Mouse (Mus musculus) heart, embryonic 13.5 days (tissue): ENCODE data around the gene Tmem140. TPM values are rescaled to one million over a fixed set of nuclear protein-coding genes. Genes with fewer than 3 reads are reported as not detected.

Source experiments
- ATAC-seq: fragments of 200-750 bp; cut with Nextera tagmentation; 2 replicates; pipeline ENCODE4 v1.8.0; 2017; ENCODE audit warnings: moderate TSS enrichment; ENCODE audit not compliant: insufficient number of reproducible peaks, low FRiP score, low TSS enrichment; ENCODE audit errors: extremely low read depth
- H3K27ac ChIP-seq: fragments of 300-500 bp; sonication (generic); replicated peaks from 2 replicates; pipeline ENCODE4 v1.5.1; 2015; ENCODE audit warnings: moderate library complexity, mild to moderate bottlenecking, inconsistent platforms
- H3K27me3 ChIP-seq: fragments of 300-500 bp; sonication (generic); replicated peaks from 2 replicates; pipeline ENCODE4 v1.6.1; 2015; ENCODE audit warnings: mild to moderate bottlenecking, inconsistent platforms
- H3K36me3 ChIP-seq: fragments of 300-500 bp; sonication (generic); 2 replicates; pipeline ENCODE4 v1.6.1; 2015; ENCODE audit warnings: mild to moderate bottlenecking, inconsistent platforms
- H3K4me1 ChIP-seq: fragments of 300-500 bp; sonication (generic); 2 replicates; pipeline ENCODE4 v1.6.1; 2015; ENCODE audit warnings: inconsistent platforms
- H3K4me2 ChIP-seq: fragments of 300-500 bp; sonication (generic); 2 replicates; pipeline ENCODE4 v1.6.1; 2015; ENCODE audit warnings: inconsistent platforms, mild to moderate bottlenecking, moderate library complexity
- H3K4me3 ChIP-seq: fragments of 300-500 bp; sonication (generic); 2 replicates; pipeline ENCODE4 v1.5.1; 2015; ENCODE audit warnings: moderate library complexity, mild to moderate bottlenecking, inconsistent platforms
- H3K9ac ChIP-seq: fragments of 300-500 bp; sonication (generic); 2 replicates; pipeline ENCODE4 v1.6.1; 2015; ENCODE audit warnings: inconsistent platforms, mild to moderate bottlenecking, moderate library complexity
- H3K9me3 ChIP-seq: fragments of 300-500 bp; sonication (generic); 2 replicates; pipeline ENCODE4 v1.6.1; 2016; ENCODE audit warnings: inconsistent platforms
- WGBS: fragments of 180-500 bp; shearing (Covaris S2); methylation state at CpG from one replicate; pipeline ENCODE4 v1.1.7; 2015; ENCODE audit warnings: mixed read lengths; 5-methylcytosine and 5-hydroxymethylcytosine counted together
- polyA plus RNA-seq: library from polyadenylated mRNA; unstranded; fragments of >200 nt; fragmentation: Nextera tagmentation; extraction: Ambion mirVana; gene quantifications from 2 replicates; pipeline ENCODE4 v1.2.1, GENCODE M21; 2015

Gene Tmem140
- polyA plus RNA-seq, 1 experiment from 2014 or later = 0.92 TPM

GRCm38 (mm10) chr6:34868507-34869217 is 5.7 kb downstream of the Tmem140 start:
- H3K4me2 ChIP-seq = peak overlapping the region; percentile 43; the same call in 1 of the 2 replicates
- peaks cover 64% of the 10 kb centered on the region for H3K4me1 ChIP-seq
- H3K36me3 ChIP-seq = peaks cover 5% of the 10 kb centered on the region; the same call in 1 of the 2 replicates
- H3K9me3 ChIP-seq = no peaks in the 10 kb centered on the region
- no peak overlapping the region for H3K4me3 ChIP-seq
- H3K27me3 ChIP-seq = no peaks in the 10 kb centered on the region
- H3K27ac ChIP-seq = 0 out of 2 replicates have a peak overlapping the region, but pooled peaks have one; percentile 28
- 67% methylated on average over 20 of the region's 20 CpGs for WGBS
- ATAC-seq = no peak
- H3K9ac ChIP-seq = no peak overlapping the region

DNA sequence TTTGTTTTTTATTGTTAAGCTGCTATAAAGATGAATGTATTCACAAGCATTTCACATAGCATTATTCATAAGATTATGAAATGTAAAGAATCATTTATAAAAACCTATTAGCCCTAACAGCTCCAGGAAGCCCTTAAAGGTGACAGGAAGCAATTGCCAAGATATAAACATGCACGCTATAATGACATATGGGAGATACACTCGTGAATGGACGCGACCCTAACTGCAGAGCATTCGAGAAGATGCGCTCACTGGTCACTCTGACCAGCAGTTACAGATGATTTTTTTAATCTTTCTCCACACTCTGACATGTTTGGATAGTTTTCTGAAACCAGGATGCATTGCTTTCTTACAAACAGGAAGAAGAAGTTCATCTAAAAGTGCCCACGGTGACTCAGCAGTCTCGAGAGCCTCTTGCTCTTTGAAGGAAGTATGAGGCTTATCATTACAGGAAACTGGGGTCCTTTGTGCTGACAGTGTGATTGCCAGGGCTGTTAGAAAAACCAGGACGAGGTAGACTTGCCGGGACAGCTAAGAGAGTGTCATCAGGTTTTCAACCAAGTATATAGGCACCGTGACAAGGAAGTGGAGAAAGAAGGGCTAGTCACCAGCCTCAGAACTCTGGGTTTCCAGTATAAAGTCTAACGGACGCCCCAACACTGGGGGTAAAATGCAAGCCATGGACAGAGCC is 6.4 kb downstream of the Tmem140 start:
- Histone ChIP-seq H3K4me1 (peaks cover 65% of the 10 kb centered on the region), H3K9ac (peak overlapping the region; percentile 40), H3K4me3 (no peak overlapping the region; the same call in 1 of the 2 replicates), H3K27ac (peak overlapping the region; percentile 68), H3K9me3 (no peaks in the 10 kb centered on the region), H3K27me3 (no peaks in the 10 kb centered on the region), H3K36me3 (peaks cover 5% of the 10 kb centered on the region; the same call in 1 of the 2 replicates), H3K4me2 (peak overlapping the region; percentile 43)
- no peak for ATAC-seq
- WGBS = 36% methylated on average over 13 of the region's 13 CpGs

- peak overlapping the region; percentile 40 for H3K9ac ChIP-seq
- H3K4me1 ChIP-seq = peaks cover 69% of the 10 kb centered on the region
These were observed 7.2 kb downstream of the Tmem140 start for GRCm38 (mm10) chr6:34870136-34870535.

GRCm38 (mm10) chr6:34870724-34871123 is 7.8 kb downstream of the Tmem140 start:
- H3K4me1 ChIP-seq = peaks cover 69% of the 10 kb centered on the region
- no peak for ATAC-seq

More at GRCm38 (mm10) chr6:34870136-34870535, 7.2 kb downstream of the Tmem140 start:
- Histone ChIP-seq H3K27ac (peak overlapping the region; percentile 68), H3K27me3 (no peaks in the 10 kb centered on the region), H3K4me3 (no peak overlapping the region), H3K36me3 (peaks cover 5% of the 10 kb centered on the region; the same call in 1 of the 2 replicates), H3K9me3 (no peaks in the 10 kb centered on the region), H3K4me2 (peak overlapping the region; percentile 43)
- WGBS = 75% methylated on average over 5 of the region's 5 CpGs
- ATAC-seq = no peak

DNA sequence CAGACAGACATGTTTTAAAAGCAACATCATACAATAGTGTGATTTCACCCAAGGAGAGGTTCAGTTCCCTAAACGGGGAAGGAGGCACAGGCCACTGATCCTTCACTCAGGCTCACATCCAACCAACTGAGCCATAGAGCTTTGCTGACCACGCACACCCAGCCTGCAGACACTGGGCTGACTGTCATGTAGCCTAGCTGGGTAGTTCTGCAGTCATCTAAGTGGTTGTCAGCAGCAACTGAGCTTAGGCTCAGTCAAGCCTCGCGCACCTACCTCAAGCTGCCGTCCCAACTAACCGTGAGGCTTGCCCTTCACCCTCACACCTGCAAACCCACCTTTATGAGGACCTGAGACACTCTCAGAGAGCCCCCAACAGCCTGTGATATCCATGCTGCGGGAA is 9.0 kb downstream of the Tmem140 start:
- Histone ChIP-seq H3K9me3 (no peaks in the 10 kb centered on the region), H3K4me1 (peaks cover 69% of the 10 kb centered on the region), H3K27me3 (no peaks in the 10 kb centered on the region), H3K27ac (no peak overlapping the region), H3K9ac (no peak overlapping the region), H3K36me3 (peaks cover 5% of the 10 kb centered on the region; the same call in 1 of the 2 replicates), H3K4me3 (no peak overlapping the region), H3K4me2 (no peak overlapping the region)
- WGBS = 86% methylated on average over 7 of the region's 7 CpGs
- no peak for ATAC-seq

More at GRCm38 (mm10) chr6:34870724-34871123, 7.8 kb downstream of the Tmem140 start:
- H3K36me3 ChIP-seq = peaks cover 5% of the 10 kb centered on the region; the same call in 1 of the 2 replicates
- no peak overlapping the region for H3K4me2 ChIP-seq
- no peaks in the 10 kb centered on the region for H3K27me3 ChIP-seq
- 69% methylated on average over 5 of the region's 5 CpGs for WGBS
- H3K4me3 ChIP-seq = no peak overlapping the region
- no peak overlapping the region for H3K9ac ChIP-seq
- no peak overlapping the region for H3K27ac ChIP-seq
- H3K9me3 ChIP-seq = no peaks in the 10 kb centered on the region

DNA sequence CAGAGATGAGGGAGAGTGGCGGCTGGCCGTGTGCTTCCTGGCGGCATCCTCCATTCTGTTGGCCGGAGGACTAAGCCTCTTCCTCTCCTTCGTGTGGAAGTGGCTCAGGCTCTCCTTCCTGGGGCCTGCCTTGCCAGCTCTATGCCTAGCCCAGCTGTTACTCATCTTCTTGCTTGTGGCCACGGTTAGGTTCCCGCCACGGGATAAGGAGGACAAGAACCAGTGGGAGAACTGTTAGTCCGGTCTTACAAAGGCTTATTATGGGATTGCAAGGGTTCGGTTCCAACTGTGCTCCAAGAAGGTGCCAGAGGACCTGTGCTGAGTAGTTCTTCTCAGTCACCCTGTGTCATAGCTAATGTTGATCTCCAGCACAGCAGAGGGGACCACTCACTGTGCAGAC is 9.9 kb downstream of the Tmem140 start:
- H3K4me3 ChIP-seq = no peak overlapping the region
- 80% methylated on average over 10 of the region's 10 CpGs for WGBS
- H3K27me3 ChIP-seq = no peaks in the 10 kb centered on the region
- no peak overlapping the region for H3K27ac ChIP-seq
- ATAC-seq = no peak
- H3K36me3 ChIP-seq = peaks cover 5% of the 10 kb centered on the region; the same call in 1 of the 2 replicates
- H3K4me1 ChIP-seq = peaks cover 69% of the 10 kb centered on the region
- H3K9me3 ChIP-seq = no peaks in the 10 kb centered on the region
- no peak overlapping the region for H3K9ac ChIP-seq
- H3K4me2 ChIP-seq = no peak overlapping the region

GRCm38 (mm10) chr6:34874101-34874921 is 11.4 kb downstream of the Tmem140 start:
- Histone ChIP-seq H3K27me3 (no peaks in the 10 kb centered on the region), H3K9ac (peak overlapping the region; percentile 60), H3K36me3 (peaks cover 8% of the 10 kb centered on the region), H3K9me3 (no peaks in the 10 kb centered on the region), H3K4me1 (peaks cover 65% of the 10 kb centered on the region), H3K4me3 (no peak overlapping the region), H3K27ac (peak overlapping the region; percentile 96), H3K4me2 (peak overlapping the region; percentile 77)
- no peak for ATAC-seq
- 31% methylated on average over 21 of the region's 21 CpGs for WGBS

- H3K9me3 ChIP-seq = no peaks in the 10 kb centered on the region
- no peak overlapping the region for H3K4me3 ChIP-seq
- no peaks in the 10 kb centered on the region for H3K27me3 ChIP-seq
- peak overlapping the region; percentile 96 for H3K27ac ChIP-seq
- peaks cover 55% of the 10 kb centered on the region for H3K4me1 ChIP-seq
- no peak for ATAC-seq
- H3K36me3 ChIP-seq = peaks cover 19% of the 10 kb centered on the region
- peak overlapping the region; percentile 60 for H3K9ac ChIP-seq
- 77% methylated on average over 15 of the region's 15 CpGs for WGBS
- peak overlapping the region; percentile 77 for H3K4me2 ChIP-seq
These were observed 12.4 kb downstream of the Tmem140 start for GRCm38 (mm10) chr6:34875268-34875761.

DNA sequence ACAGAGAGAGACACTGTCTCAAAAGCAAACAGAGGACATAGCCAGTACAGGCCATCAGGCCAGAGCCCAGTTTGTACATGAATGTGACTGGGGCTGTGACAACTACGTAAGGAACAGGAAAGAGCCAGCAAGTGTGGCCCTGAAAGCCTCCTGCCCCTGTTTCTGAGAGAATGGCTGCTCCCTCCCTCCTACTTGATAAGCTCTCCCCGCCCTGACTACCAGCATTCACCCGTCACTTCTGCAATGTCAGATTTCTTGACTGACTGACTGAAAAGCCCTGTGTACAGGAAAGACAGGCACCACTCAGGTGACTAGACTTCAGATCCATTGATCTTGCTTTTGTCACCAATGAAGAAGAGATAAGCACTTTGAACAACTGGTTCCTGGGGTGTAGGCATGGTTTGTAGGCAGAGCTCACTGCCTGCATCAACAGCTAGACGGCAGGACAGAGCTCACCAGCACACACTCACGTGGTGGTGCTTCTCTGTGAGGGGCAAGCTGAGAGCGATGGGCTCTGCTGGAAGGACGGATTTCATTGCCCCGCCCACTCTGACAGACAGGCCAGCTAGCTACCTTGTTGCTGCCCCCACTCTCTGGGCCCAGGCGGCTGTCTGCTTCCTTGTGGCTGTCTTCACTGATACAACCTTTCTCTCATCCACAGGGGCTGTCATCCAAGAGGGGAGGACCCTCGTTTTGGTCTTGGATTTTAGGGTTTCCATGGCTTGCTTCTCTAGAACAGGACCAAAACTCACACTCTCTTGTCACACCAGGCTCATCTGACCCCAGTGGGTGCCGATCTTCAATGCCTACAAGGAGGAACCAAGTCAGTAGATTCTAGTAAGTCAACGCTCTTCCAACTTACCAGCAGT is 13.3 kb downstream of the Tmem140 start:
- H3K4me2 ChIP-seq = peak overlapping the region; percentile 77

DNA sequence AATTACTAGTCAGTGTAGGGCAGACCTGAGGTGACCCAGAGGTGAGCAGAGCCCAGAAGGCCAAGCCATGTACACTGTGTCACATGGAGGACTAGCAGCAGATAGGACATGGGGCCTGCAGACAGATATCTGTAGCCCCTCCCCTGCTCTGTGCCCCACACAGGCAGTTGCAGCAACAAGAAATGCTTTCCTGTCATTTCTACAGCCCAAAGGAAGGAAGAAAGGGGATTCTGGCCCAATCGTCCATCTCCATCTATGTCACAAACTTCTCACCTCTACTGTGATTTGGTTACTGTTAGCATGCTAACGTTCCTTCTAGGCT is 13.8 kb downstream of the Tmem140 start:
- no peaks in the 10 kb centered on the region for H3K9me3 ChIP-seq
- peaks cover 47% of the 10 kb centered on the region for H3K4me1 ChIP-seq
- peak overlapping the region; percentile 94 for H3K9ac ChIP-seq
- no peaks in the 10 kb centered on the region for H3K27me3 ChIP-seq
- peak overlapping the region; percentile 78 for H3K4me3 ChIP-seq
- WGBS = 17% methylated on average over 2 of the region's 2 CpGs
- ATAC-seq = no peak
- H3K27ac ChIP-seq = peak overlapping the region; percentile 96
- peaks cover 33% of the 10 kb centered on the region for H3K36me3 ChIP-seq
- H3K4me2 ChIP-seq = peak overlapping the region; percentile 77

More for the DNA sequence above, 13.3 kb downstream of the Tmem140 start:
- Histone ChIP-seq H3K27ac (peak overlapping the region; percentile 96), H3K36me3 (peaks cover 27% of the 10 kb centered on the region), H3K9me3 (no peaks in the 10 kb centered on the region), H3K4me1 (peaks cover 48% of the 10 kb centered on the region), H3K9ac (peak overlapping the region; percentile 94), H3K27me3 (no peaks in the 10 kb centered on the region), H3K4me3 (peak overlapping the region; percentile 78)
- 27% methylated on average over 12 of the region's 12 CpGs for WGBS
- 0 out of 2 replicates have a peak, but pooled peaks have one; percentile 27 for ATAC-seq
